Mouse (Mus musculus): Measurements from ENCODE around the gene Cpt1b. TPM values are rescaled to one million over a fixed set of nuclear protein-coding genes. Genes with fewer than 3 reads are reported as not detected.

The Cpt1b gene
- polyA plus RNA-seq, 1 experiment, result 414 TPM

DNA sequence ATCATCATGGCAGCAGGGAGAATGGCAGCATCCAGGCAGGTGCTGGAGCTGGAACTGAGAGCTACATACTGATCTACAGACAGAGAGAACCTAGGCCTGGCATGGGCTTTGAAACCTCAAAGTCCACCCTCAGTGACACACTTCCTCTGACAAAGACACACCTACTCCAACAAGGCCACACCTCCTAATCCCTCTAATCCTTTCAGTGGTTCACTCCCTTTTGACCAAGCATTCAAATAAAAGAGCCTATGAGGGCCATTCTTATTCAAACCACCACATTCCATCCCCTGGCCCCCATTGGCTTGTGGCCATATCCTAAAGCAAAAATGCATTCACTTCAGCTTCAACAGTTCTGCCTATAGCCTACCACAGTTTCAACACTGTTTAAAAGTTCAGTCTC, 19.0 kb downstream of the Cpt1b start:
- TF ChIP-seq CTCF (IDR thresholded peaks at IDR 0.05; ENCODE audit: control insufficient read depth, insufficient read depth, insufficient replicate concordance, low read depth, low read length) (no peak), POLR2A (IDR thresholded peaks at IDR 0.05; ENCODE audit: control insufficient read depth, low read depth, low read length) (no peak)
- Histone ChIP-seq H3K4me3 (ENCODE audit: control insufficient read depth, low read depth, low read length) (no peak overlapping the region), H3K27me3 (ENCODE audit: control insufficient read depth, insufficient read depth, low read length) (no peaks in the 10 kb centered on the region), H3K27ac (ENCODE audit: control insufficient read depth, insufficient read depth, low read depth, low read length) (no peak overlapping the region), H3K36me3 (ENCODE audit: control insufficient read depth, insufficient read depth, low read length) (no peaks in the 10 kb centered on the region), H3K4me1 (ENCODE audit: control insufficient read depth, insufficient read depth, low read length) (peaks cover 8% of the 10 kb centered on the region)

DNA sequence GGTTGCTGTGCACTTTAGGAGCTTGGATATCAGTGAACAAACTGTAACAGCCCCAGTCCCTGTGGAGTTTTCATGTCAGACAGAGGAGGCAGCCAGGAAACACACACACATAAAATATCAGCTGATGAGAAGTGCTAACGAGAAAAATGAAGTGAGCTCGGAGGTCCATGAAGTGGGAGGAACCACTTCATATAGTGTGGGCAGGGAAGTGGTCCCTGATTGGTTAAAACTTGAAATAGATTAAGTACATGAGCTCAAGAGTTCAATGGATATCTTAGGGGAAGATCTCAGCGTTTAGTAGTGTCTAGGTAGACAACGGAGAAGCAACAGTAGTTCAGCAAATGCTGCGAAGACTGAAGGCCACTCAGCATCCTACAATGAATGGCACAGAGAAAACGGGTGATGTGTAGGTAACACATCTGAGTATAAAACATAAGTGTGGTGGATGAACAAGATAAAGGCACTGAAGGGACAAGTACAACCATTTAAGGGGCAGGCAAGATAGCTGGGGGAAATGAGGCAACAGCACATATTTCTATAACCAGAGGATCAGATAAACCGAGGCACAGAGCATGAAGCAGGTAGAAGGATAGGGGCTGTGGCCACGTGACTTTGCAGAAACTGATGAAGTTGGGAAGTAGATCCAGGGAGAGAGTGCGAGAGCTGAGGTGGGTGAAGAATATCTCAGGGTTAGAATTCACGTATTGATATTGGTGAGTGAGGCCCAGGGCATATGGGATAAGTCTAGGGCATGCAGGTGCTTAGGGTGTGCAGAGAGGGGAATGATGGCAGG, 20.6 kb downstream of the Cpt1b start:
- H3K27ac ChIP-seq (ENCODE audit: control insufficient read depth, insufficient read depth, low read depth, low read length), result no peak overlapping the region
- no peaks in the 10 kb centered on the region for H3K36me3 ChIP-seq (ENCODE audit: control insufficient read depth, insufficient read depth, low read length)
- H3K4me1 ChIP-seq (ENCODE audit: control insufficient read depth, insufficient read depth, low read length), result peaks cover 4% of the 10 kb centered on the region
- H3K27me3 ChIP-seq (ENCODE audit: control insufficient read depth, insufficient read depth, low read length), result no peaks in the 10 kb centered on the region
- H3K4me3 ChIP-seq (ENCODE audit: control insufficient read depth, low read depth, low read length), result no peak overlapping the region
- TF ChIP-seq POLR2A (IDR thresholded peaks at IDR 0.05; ENCODE audit: control insufficient read depth, low read depth, low read length) (no peak), CTCF (IDR thresholded peaks at IDR 0.05; ENCODE audit: control insufficient read depth, insufficient read depth, insufficient replicate concordance, low read depth, low read length) (no peak)

DNA sequence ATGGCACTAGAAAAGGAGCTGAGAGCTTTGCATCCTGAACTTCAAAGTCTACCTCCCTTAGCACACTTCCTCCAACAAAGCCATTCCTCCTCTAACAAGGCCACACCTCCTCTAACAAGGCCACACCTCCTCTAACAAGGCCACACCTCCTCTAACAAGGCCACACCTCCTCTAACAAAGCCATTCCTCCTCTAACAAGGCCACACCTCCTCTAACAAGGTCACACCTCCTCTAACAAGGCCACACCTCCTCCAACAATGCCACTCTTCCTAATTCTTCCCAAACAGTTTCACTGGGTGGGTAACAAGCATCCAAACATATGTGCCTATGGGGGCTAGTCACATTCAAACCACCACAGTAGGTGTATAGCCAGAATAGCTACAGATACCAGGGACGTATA, 23.2 kb downstream of the Cpt1b start:
- H3K36me3 ChIP-seq (ENCODE audit: control insufficient read depth, insufficient read depth, low read length), result no peaks in the 10 kb centered on the region
- H3K27me3 ChIP-seq (ENCODE audit: control insufficient read depth, insufficient read depth, low read length), result no peaks in the 10 kb centered on the region
- no peak overlapping the region for H3K4me3 ChIP-seq (ENCODE audit: control insufficient read depth, low read depth, low read length)
- no peaks in the 10 kb centered on the region for H3K4me1 ChIP-seq (ENCODE audit: control insufficient read depth, insufficient read depth, low read length)
- H3K27ac ChIP-seq (ENCODE audit: control insufficient read depth, insufficient read depth, low read depth, low read length), result no peak overlapping the region
- TF ChIP-seq POLR2A (IDR thresholded peaks at IDR 0.05; ENCODE audit: control insufficient read depth, low read depth, low read length), result no peak
- TF ChIP-seq CTCF (IDR thresholded peaks at IDR 0.05; ENCODE audit: control insufficient read depth, insufficient read depth, insufficient replicate concordance, low read depth, low read length), result no peak

DNA sequence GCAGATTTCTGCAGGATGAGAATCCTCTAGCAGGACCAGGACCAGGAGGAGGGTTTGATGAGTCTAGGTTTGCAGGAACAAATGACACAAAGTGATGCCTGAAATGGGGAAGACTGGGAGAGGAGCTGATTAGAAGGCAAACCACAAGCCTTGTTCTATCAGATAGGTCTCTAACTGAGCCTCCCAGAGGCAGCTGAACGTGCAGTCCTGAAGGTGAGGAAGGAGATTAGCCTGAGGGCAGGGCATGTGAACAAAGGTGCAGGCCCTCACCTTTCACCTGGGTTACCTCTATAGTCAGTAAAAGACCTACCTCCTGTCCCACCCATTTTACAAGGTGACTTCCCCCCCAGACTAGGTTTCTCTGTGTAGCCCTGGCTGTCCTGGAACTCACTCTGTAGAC, 25.9 kb downstream of the Cpt1b start:
- no peak for TF ChIP-seq CTCF (IDR thresholded peaks at IDR 0.05; ENCODE audit: control insufficient read depth, insufficient read depth, insufficient replicate concordance, low read depth, low read length)
- no peak overlapping the region for H3K4me3 ChIP-seq (ENCODE audit: control insufficient read depth, low read depth, low read length)
- H3K4me1 ChIP-seq (ENCODE audit: control insufficient read depth, insufficient read depth, low read length), result no peaks in the 10 kb centered on the region
- no peaks in the 10 kb centered on the region for H3K27me3 ChIP-seq (ENCODE audit: control insufficient read depth, insufficient read depth, low read length)
- no peak overlapping the region for H3K27ac ChIP-seq (ENCODE audit: control insufficient read depth, insufficient read depth, low read depth, low read length)
- H3K36me3 ChIP-seq (ENCODE audit: control insufficient read depth, insufficient read depth, low read length), result no peaks in the 10 kb centered on the region

DNA sequence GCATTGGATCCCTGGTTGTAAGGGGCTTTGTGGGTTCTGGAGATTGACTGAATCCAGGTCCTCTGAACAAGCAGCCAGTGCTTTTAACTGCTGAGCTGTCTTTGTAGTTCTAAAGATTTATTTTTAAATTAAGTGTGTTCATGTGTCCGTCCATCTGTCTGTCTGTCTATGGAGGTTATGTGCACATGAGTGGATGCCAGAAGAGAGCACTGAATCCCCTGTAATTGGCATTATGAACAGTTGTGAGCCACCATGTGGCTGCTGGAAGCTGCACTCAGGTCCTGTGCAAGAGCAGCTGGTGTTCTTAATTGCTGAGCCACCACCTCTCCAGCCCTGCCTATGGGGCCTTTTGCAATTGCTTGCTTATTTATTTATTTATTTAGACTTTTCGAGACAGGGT, 27.5 kb downstream of the Cpt1b start:
- Histone ChIP-seq H3K36me3 (ENCODE audit: control insufficient read depth, insufficient read depth, low read length) (no peaks in the 10 kb centered on the region), H3K4me1 (ENCODE audit: control insufficient read depth, insufficient read depth, low read length) (no peaks in the 10 kb centered on the region), H3K4me3 (ENCODE audit: control insufficient read depth, low read depth, low read length) (no peak overlapping the region), H3K27ac (ENCODE audit: control insufficient read depth, insufficient read depth, low read depth, low read length) (no peak overlapping the region), H3K27me3 (ENCODE audit: control insufficient read depth, insufficient read depth, low read length) (no peaks in the 10 kb centered on the region)
- TF ChIP-seq POLR2A (IDR thresholded peaks at IDR 0.05; ENCODE audit: control insufficient read depth, low read depth, low read length) (no peak), CTCF (IDR thresholded peaks at IDR 0.05; ENCODE audit: control insufficient read depth, insufficient read depth, insufficient replicate concordance, low read depth, low read length) (no peak)

DNA sequence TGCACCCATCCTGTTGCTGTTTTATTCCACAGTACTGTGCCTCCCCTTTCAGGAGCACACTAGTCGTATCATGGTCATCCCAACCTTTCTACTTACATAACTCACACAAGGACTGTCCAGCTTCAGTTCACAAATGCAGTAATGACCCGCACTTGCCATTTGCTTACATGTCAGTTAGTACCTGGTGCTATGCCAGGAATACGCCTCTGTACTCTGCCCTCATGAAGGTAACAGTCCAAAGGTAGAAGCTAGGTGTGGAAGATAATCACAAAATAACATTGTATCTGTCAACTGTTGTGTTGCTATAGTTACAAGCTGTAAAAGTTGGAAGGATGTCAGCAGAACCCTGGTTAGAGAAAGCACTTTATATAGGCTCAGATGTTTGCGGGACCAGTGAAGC, 28.8 kb downstream of the Cpt1b start:
- Histone ChIP-seq H3K27ac (ENCODE audit: control insufficient read depth, insufficient read depth, low read depth, low read length) (no peak overlapping the region), H3K27me3 (ENCODE audit: control insufficient read depth, insufficient read depth, low read length) (no peaks in the 10 kb centered on the region), H3K4me1 (ENCODE audit: control insufficient read depth, insufficient read depth, low read length) (no peaks in the 10 kb centered on the region), H3K36me3 (ENCODE audit: control insufficient read depth, insufficient read depth, low read length) (no peaks in the 10 kb centered on the region), H3K4me3 (ENCODE audit: control insufficient read depth, low read depth, low read length) (no peak overlapping the region)
- TF ChIP-seq POLR2A (IDR thresholded peaks at IDR 0.05; ENCODE audit: control insufficient read depth, low read depth, low read length) (no peak), CTCF (IDR thresholded peaks at IDR 0.05; ENCODE audit: control insufficient read depth, insufficient read depth, insufficient replicate concordance, low read depth, low read length) (no peak)

DNA sequence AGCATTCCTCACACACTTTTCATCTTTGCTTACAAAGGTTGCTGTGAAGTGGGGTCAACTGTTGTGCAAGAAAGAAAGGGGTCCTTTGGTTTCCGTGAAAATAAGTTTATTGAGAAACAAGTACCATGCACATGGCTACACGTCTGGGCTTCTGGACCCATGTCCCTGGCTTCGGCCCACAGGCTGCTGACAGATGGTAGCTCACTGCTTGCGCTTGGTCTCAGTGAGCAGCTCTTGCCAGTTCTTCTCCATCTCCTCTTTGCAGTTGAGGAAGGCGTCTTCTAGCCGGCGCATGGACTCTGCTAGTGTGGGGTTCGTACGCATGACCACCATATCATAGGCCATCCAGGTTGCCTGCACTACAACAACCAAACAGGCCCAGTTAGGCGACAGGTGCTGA, 35.6 kb downstream of the Cpt1b start:
- peaks cover 6% of the 10 kb centered on the region for H3K4me1 ChIP-seq (ENCODE audit: control insufficient read depth, insufficient read depth, low read length)
- H3K36me3 ChIP-seq (ENCODE audit: control insufficient read depth, insufficient read depth, low read length), result no peaks in the 10 kb centered on the region
- no peaks in the 10 kb centered on the region for H3K27me3 ChIP-seq (ENCODE audit: control insufficient read depth, insufficient read depth, low read length)
- no peak overlapping the region for H3K27ac ChIP-seq (ENCODE audit: control insufficient read depth, insufficient read depth, low read depth, low read length)
- TF ChIP-seq CTCF (IDR thresholded peaks at IDR 0.05; ENCODE audit: control insufficient read depth, insufficient read depth, insufficient replicate concordance, low read depth, low read length) (no peak), POLR2A (IDR thresholded peaks at IDR 0.05; ENCODE audit: control insufficient read depth, low read depth, low read length) (no peak)
- no peak overlapping the region for H3K4me3 ChIP-seq (ENCODE audit: control insufficient read depth, low read depth, low read length)

Data from testis, adult 2 months (tissue).